Mouse (Mus musculus) adrenal gland (tissue): ENCODE data around the gene Fam71f2.

Experiments used
- intact Hi-C: fragments of 180-260 bp; cut with DNase I; formaldehyde crosslinking; loops from one replicate; pipeline ENCODE4 v1.15.1; 2025
- long read RNA-seq, 2 experiments: library from polyadenylated mRNA; unstranded; transcript quantifications; one replicate each; pipeline ENCODE4 v2.0.0; 2020; ENCODE audit warnings: borderline replicate concordance in 1 of 2; ENCODE audit not compliant: insufficient replicate concordance in 1 of 2

Fam71f2 gene
- long read RNA-seq, experiment 1 = 0 reads
- long read RNA-seq, experiment 2 = 0 reads

DNA sequence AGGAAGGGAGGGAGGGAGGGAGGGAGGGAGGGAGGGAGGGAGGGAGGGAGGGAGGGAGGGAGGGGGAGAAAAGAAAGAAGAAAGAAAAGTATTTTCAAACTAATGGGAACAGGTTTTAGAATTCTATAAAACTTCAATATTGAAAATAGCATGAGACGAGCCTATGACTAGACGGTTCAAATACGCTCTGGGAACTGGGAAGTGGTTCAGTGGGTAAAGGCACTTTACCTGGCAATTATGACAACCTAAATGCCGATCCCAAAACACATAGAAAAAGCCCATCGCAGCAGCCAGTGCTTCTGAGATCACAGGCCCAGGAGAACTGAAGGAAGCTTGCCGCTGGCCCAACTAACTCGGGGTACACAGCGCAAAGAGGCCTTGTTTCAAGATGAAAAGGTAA lies at the start of gene Fam71f2:
Gene Fam71f2 (plus strand): TSS at position 301 of the 400 bp plus-strand sequence.
- intact Hi-C loops = loop anchor here (2.0 to 5.0 kb wide), 3 partner anchors 38 to 112 kb away; partner anchors contain the start of gene Rbm28

DNA sequence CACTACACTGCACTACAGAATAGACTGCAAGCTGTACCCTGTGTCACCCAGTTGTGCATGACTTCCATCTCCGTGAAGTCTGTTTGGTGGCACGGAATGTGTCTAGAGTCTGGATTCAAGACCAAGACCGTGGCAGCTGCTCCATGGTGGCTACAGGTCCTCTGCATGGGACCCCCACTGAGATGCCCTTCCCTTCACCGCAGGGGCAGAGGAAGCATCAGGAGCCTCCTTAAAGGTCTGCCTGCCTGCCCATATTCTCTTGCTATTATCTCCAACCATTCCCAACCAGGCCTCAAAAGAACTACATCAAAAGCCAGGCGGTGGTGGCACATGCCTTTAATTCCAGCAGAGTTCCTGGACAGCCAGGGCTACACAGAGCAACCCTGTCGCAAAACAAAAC lies 49.0 kb upstream of the Fam71f2 start:
- intact Hi-C loops = no loop called here

- intact Hi-C loops = no loop called here
Measured at GRCm38 (mm10) chr6:29231799-29232198, 47.6 kb upstream of the Fam71f2 start.

GRCm38 (mm10) chr6:29232321-29232720 lies 47.1 kb upstream of the Fam71f2 start:
- intact Hi-C loops = no loop called here

GRCm38 (mm10) chr6:29233710-29234109 lies 45.7 kb upstream of the Fam71f2 start:
- intact Hi-C loops = no loop called here

DNA sequence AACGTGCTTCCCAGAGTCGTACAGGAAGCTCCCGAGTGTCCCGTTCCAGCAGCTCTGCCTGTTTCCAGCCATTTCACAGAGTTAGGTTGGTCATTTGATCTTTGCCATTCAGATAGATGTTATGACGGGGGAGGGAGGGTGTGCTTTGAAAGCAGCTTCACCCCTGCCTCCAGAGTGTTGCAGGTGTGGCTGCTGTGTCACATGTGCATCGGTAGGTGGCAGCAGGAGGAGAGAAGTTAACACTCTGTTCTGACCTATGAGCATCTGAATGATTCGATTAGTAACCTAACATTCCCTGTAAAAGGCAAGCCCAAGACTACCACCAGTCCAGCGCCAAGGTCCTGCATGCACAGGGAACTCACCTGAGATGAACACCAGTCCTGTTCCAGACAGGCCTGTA lies 45.1 kb upstream of the Fam71f2 start:
- intact Hi-C loops = no loop called here

DNA sequence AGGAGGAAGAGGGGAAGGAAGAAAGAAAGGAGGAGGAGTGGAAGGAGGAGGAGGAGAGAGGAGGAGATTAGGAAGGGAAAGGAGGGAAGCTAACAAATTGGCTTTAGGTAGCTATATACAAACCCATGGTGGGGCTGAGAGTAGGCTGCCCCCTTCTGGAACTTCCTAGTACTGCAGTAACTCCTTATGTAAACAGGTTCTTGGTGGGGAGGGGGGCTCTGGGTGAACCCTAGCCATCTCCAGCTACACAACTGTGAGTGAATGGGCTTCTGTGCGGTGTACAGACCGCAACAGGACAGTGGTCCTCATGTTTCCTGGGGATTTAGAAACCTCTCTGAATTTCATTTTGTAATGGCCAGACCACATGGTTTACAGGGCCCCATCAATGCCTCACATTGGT lies 38.6 kb upstream of the Fam71f2 start:
- intact Hi-C loops = loop anchor here (2.0 kb wide), 2 partner anchors 36 to 38 kb away; partner anchors contain the start of gene Fam71f2

DNA sequence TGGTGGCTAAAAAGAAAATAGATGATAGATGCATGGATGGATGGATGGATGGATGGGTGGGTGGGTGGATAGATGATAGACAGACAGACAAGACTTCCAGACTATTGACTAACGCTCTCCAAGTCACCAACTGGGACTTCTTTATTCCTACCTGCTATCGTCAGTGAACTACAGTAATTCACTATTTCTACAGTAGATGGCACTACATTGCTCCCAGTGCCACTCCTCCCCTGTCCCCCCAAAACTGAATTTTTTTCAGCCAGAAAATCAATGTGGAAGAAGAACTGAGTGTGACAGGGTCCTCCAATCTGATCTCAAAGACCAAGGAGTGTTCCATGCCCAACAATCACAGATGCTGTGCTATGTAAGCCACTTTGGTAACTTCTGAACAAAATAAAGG lies 37.7 kb upstream of the Fam71f2 start:
- intact Hi-C loops = loop anchor here (2.0 kb wide), 2 partner anchors 37 kb away; partner anchors contain the start of gene Fam71f2

DNA sequence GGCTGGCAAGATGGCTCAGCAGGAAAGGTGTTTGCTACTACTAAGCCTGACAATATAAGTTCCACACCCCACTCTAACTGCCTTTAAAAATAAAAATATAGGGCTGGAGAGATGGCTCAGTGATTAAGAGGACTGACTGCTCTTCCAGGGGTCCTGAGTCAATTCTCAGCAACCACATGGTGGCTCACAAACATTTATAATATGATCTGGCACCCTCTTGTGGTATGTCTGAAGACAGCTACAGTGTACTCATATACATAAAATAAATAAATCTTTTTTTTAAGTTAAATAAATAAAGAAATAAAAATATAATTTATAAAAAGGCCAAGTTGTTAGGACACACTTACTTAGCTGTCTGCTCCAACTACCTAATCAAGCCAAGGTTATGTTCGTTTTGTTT lies 37.1 kb upstream of the Fam71f2 start:
- intact Hi-C loops = no loop called here

DNA sequence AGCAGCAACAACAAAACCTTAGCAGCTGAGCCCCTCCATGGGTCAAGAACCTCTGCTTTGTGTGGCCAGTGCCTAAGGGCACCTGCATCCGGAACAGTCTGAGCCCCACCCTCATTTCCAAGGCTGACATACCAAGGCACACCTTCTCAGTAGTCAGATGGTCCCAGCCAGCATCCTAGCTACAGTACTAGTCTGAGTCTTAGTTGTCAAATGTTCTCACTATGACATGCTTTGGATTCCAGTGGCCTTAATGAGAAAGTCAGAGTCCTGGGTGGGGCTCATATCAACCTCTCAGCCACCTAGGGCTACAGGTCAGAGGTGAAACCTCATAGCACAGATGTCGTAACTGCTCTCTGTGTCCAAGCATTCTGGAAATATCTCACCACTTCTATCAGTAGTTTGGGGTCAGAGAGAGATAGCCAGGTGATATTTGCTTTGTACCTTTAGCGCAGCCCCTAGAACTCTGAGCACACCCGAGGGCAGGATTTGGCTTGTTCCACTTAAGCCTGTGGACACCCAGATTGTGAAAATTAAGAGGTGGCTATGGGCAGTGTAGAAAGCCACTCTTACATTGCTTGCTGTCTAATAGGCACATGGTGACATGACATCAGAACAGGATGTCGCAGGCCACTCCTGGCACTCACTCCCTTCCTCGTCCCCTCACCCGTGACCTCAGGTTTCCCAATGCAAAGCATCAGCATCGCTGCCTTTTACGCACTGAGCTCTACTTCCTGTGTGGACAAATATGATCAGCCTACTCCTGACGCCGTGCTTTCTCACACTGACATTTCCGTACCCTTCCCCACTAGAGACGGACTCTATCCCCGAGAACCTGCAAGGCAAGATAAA lies 33.9 kb upstream of the Fam71f2 start:
- intact Hi-C loops = no loop called here

- intact Hi-C loops = no loop called here
Measured at GRCm38 (mm10) chr6:29246183-29246582, 33.2 kb upstream of the Fam71f2 start.

DNA sequence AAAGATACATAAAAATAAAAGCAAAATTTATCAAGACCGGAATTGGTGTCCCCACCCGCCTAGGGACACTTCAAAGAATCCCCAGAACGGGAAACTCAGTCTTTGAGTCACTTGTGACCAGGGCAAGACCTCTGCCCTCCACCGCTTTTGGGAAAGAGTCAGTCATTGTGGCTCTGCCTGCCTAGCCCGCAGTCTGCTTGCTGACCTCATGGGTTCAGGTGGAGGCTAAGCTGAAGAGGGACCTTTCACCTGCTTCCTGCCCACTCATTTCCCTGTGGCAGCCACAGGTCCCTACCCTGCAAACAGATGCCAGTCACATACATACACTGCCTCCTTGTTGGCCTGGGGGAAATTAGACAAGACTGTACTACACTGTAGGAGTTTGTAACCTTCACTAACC lies 32.8 kb upstream of the Fam71f2 start:
- intact Hi-C loops = no loop called here

DNA sequence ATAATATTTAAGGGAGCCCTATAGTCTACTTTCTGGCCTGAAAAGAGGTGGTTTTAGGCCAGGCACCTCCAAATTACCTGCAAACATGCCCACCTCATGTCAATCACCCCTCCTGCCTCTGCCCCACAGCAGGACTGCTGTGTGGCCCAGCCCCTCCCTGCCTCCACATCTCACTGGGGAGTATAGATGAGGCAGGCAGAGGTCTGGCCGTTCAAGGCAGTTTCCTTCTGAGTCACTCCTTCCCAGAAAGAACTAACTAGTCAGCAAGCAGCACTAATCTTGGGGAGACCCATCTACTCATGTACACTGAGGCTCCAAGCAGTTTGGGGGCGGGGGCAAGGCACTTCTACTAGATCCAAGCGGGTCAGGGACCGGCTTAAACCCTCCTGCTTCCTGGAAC lies 32.3 kb upstream of the Fam71f2 start:
- intact Hi-C loops = no loop called here

- intact Hi-C loops = no loop called here
Measured at GRCm38 (mm10) chr6:29259418-29259817, 20.0 kb upstream of the Fam71f2 start.

DNA sequence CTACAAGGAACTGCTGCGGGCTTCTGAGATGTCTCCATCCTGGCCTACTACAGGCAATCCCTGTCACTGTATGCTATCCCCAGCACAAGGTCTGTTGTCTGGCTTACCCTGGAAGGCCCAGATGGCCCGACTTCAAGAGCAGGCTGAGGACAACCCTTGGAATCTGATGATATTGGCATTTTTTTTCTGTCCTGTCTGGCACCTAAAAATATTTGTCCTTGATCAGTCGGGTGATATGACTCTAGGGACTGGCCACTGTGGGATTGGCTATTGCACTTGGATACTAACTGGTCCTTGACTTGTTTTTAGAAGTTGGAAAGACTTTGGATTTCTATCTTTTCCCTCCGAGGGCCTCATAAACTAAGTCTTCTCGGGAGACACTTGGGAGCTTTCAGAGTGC lies 17.6 kb upstream of the Fam71f2 start:
- intact Hi-C loops = no loop called here

- intact Hi-C loops = no loop called here
Measured at GRCm38 (mm10) chr6:29263650-29264455, 15.5 kb upstream of the Fam71f2 start.

DNA sequence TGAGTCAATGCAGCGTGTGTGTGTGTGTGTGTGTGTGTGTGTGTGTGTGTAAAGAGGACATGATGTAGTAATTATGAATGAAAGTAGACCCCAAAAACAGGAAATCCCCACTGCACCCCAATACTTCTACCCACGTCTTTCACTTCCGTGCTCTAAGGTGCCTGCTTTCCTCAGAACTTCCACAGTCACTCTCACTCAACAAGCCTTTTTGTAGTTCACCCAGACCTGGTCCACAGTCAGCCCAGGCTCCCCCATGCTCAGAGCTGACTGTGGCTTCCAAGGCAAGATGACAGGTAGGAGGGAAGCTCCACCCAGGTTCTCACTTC lies 15.0 kb upstream of the Fam71f2 start:
- intact Hi-C loops = no loop called here

DNA sequence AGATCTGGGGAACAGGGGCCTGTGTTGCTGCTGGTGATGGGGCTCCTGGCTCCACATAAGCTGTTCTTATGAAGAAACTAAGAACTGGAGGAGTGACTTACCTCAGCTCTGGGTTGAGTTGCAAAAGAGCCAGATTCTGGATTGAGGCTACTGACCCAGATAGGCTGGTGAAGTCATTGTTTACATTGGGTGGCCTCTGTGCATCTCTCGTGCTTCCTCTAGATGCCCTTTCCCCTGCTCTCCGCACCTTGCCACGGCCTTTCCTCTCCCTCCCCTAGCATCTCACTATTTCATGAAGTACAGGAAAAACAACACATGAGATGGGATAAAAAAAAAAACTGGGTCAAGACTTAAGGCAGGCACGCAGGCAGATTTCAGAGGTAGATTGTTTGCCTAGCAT lies 12.5 kb upstream of the Fam71f2 start:
- intact Hi-C loops = no loop called here

GRCm38 (mm10) chr6:29269006-29269668 lies 10.3 kb upstream of the Fam71f2 start:
- intact Hi-C loops = no loop called here

- intact Hi-C loops = no loop called here
Measured at GRCm38 (mm10) chr6:29270961-29271360, 8.4 kb upstream of the Fam71f2 start.

GRCm38 (mm10) chr6:29272312-29273072 lies 6.9 kb upstream of the Fam71f2 start, which contains the start of gene Hilpda:
Gene Hilpda, plus strand, starts transcription at chr6:29272488.
- intact Hi-C loops = no loop called here
